ENCODE assay signal across 8 mouse cellular contexts in the genomic region with DNA sequence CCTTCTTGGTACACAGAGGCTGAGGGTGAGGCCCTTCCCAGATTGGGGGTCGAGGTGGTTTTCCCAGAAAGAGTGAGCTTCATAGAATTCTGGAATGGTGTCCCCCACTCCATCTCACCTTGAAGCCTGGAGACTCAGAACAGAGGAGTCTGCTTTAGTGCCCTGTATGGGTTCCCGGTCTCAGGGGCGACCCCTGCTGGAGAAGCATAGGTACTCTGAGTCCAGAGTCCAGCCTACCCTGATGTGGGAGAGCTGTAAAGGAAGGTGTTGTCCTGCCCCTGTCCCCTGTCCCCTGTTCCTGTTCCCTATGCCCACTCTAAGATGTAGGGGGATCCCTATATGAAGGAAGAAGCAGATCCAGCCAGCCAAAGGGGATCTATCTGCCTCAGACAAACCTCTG.
DNase-seq lines count a peak whose midpoint lies in the region; ATAC-seq lines count a peak whose summit lies in the region.

No protein-coding gene starts in this region.

- H3K36me3 ChIP-seq in forebrain, embryonic 11.5 days (ENCODE audit: control insufficient read depth, insufficient read depth, low read length), result no peaks in the 10 kb centered on the region
- no peaks in the 10 kb centered on the region for H3K36me3 ChIP-seq in forebrain, embryonic 12.5 days (replicated peaks)
- H3K36me3 ChIP-seq in embryonic facial prominence, embryonic 15.5 days, result no peaks in the 10 kb centered on the region

- H3K4me1 ChIP-seq in forebrain, embryonic 11.5 days (replicated peaks; ENCODE audit: control insufficient read depth, insufficient read depth, low read length), result no peaks in the 10 kb centered on the region
- no peaks in the 10 kb centered on the region for H3K4me1 ChIP-seq in forebrain, embryonic 12.5 days
- H3K4me1 ChIP-seq in embryonic facial prominence, embryonic 15.5 days, result no peaks in the 10 kb centered on the region

- no peak overlapping the region for H3K4me2 ChIP-seq in forebrain, embryonic 11.5 days (ENCODE audit: low read depth, low read length, severe bottlenecking)
- H3K4me2 ChIP-seq in forebrain, embryonic 12.5 days, result no peak overlapping the region
- no peak overlapping the region for H3K4me2 ChIP-seq in embryonic facial prominence, embryonic 15.5 days (replicated peaks)

- H3K27ac ChIP-seq in forebrain, embryonic 11.5 days (ENCODE audit: low read depth, low read length), result no peak overlapping the region
- H3K27ac ChIP-seq in forebrain, embryonic 12.5 days, result no peak overlapping the region
- H3K27ac ChIP-seq in embryonic facial prominence, embryonic 15.5 days (replicated peaks), result no peak overlapping the region

- H3K9me3 ChIP-seq in forebrain, embryonic 11.5 days (ENCODE audit: control insufficient read depth, low read length), result no peaks in the 10 kb centered on the region
- no peaks in the 10 kb centered on the region for H3K9me3 ChIP-seq in forebrain, embryonic 12.5 days
- no peaks in the 10 kb centered on the region for H3K9me3 ChIP-seq in embryonic facial prominence, embryonic 15.5 days (replicated peaks)

- no peak overlapping the region for H3K9ac ChIP-seq in forebrain, embryonic 11.5 days (ENCODE audit: low read length)
- no peak overlapping the region for H3K9ac ChIP-seq in forebrain, embryonic 12.5 days
- H3K9ac ChIP-seq in embryonic facial prominence, embryonic 15.5 days, result no peak overlapping the region

- ATAC-seq in forebrain, embryonic 11.5 days (replicated peaks; ENCODE audit: low FRiP score), result no peak
- ATAC-seq in forebrain, embryonic 12.5 days (ENCODE audit: low FRiP score), result no peak
- peak; percentile 67; the same call in 1 of the 2 replicates for ATAC-seq in embryonic facial prominence, embryonic 15.5 days (ENCODE audit: insufficient number of reproducible peaks, low FRiP score, low TSS enrichment, low read depth)

- peak; percentile 75 for DNase-seq in forebrain, embryonic 11.5 days (ENCODE audit: low spot score)
- peak; percentile 37 for DNase-seq in 416B (ENCODE audit: low read depth)
- DNase-seq in adrenal gland, adult 18-20 months (ENCODE audit: low spot score in 2 of 2), result peak; percentile 70 to 77
- peak; percentile 62 to 67 for DNase-seq in kidney, postnatal 25 days
- DNase-seq in mesoderm, embryonic 11.5 days (ENCODE audit: low read depth, low spot score), result peak; percentile 63
- DNase-seq in testis, postnatal 10 days (ENCODE audit: low spot score), result peak; percentile 81

- no peaks in the 10 kb centered on the region for H3K27me3 ChIP-seq in forebrain, embryonic 11.5 days (ENCODE audit: control insufficient read depth, insufficient read depth, low read length)
- no peaks in the 10 kb centered on the region for H3K27me3 ChIP-seq in forebrain, embryonic 12.5 days
- no peaks in the 10 kb centered on the region for H3K27me3 ChIP-seq in embryonic facial prominence, embryonic 15.5 days

- no peak overlapping the region for H3K4me3 ChIP-seq in forebrain, embryonic 11.5 days (ENCODE audit: low read depth, low read length)
- no peak overlapping the region for H3K4me3 ChIP-seq in forebrain, embryonic 12.5 days (replicated peaks)
- H3K4me3 ChIP-seq in embryonic facial prominence, embryonic 15.5 days (replicated peaks), result no peak overlapping the region

- 8% methylated on average over 3 of the region's 3 CpGs for WGBS in forebrain, embryonic 11.5 days
- 9% methylated on average over 3 of the region's 3 CpGs for WGBS in forebrain, embryonic 12.5 days
- WGBS in embryonic facial prominence, embryonic 15.5 days, result 8% methylated on average over 3 of the region's 3 CpGs
